Mouse (Mus musculus) spleen, adult 12 weeks (tissue): ENCODE data around the gene Gm17651.

Experiments
- DNase-seq: peaks from one replicate; pipeline ENCODE4 v3.0.0; 2022; ENCODE audit warnings: low spot score

Gm17651 gene

GRCm38 (mm10) chr3:97680631-97681320, 6.3 kb upstream of the Gm17651 start:
- DNase-seq: peak; percentile 68

- DNase-seq: no peak
These were observed 3.9 kb upstream of the Gm17651 start for GRCm38 (mm10) chr3:97678416-97678815.

- DNase-seq: no peak
These were observed 1.6 kb upstream of the Gm17651 start for GRCm38 (mm10) chr3:97676126-97676525.

GRCm38 (mm10) chr3:97667093-97667675, 7.3 kb downstream of the Gm17651 start:
- DNase-seq: no peak

- no peak for DNase-seq
These were observed 8.3 kb downstream of the Gm17651 start for GRCm38 (mm10) chr3:97666154-97666553.

- DNase-seq: no peak
These were observed 9.0 kb downstream of the Gm17651 start for GRCm38 (mm10) chr3:97665525-97665924.

- peak; percentile 6 for DNase-seq
These were observed 13.3 kb downstream of the Gm17651 start for GRCm38 (mm10) chr3:97661206-97661605.

- DNase-seq: no peak
These were observed 14.7 kb downstream of the Gm17651 start for GRCm38 (mm10) chr3:97659746-97660145.

- DNase-seq: peak; percentile 10
These were observed 15.9 kb downstream of the Gm17651 start for GRCm38 (mm10) chr3:97658426-97659193.

GRCm38 (mm10) chr3:97657655-97658411, 16.7 kb downstream of the Gm17651 start, which contains the start of gene Prkab2:
Prkab2 (plus strand) TSS chr3:97658193.
- DNase-seq: peak; percentile 96

GRCm38 (mm10) chr3:97654901-97655300, 19.6 kb downstream of the Gm17651 start:
- DNase-seq: peak; percentile 27

GRCm38 (mm10) chr3:97653781-97654180, 20.7 kb downstream of the Gm17651 start:
- DNase-seq: no peak

- DNase-seq: no peak
These were observed 22.9 kb downstream of the Gm17651 start for GRCm38 (mm10) chr3:97651604-97652003.

- DNase-seq: no peak
These were observed 25.0 kb downstream of the Gm17651 start for GRCm38 (mm10) chr3:97649469-97649868.

GRCm38 (mm10) chr3:97649022-97649421, 25.5 kb downstream of the Gm17651 start:
- no peak for DNase-seq

- no peak for DNase-seq
These were observed 26.0 kb downstream of the Gm17651 start for GRCm38 (mm10) chr3:97648518-97648917.

GRCm38 (mm10) chr3:97642001-97642400, 32.5 kb downstream of the Gm17651 start:
- no peak for DNase-seq

GRCm38 (mm10) chr3:97641396-97641795, 33.1 kb downstream of the Gm17651 start:
- no peak for DNase-seq

GRCm38 (mm10) chr3:97634288-97634761, 40.2 kb downstream of the Gm17651 start:
- no peak for DNase-seq

GRCm38 (mm10) chr3:97633456-97633855, 41.0 kb downstream of the Gm17651 start:
- DNase-seq: no peak

GRCm38 (mm10) chr3:97631258-97631860, 43.1 kb downstream of the Gm17651 start:
- no peak for DNase-seq

- DNase-seq: no peak
These were observed 43.7 kb downstream of the Gm17651 start for GRCm38 (mm10) chr3:97630746-97631145.
